Comparison of ENCODE assay signal across 22 mouse cellular contexts in genomic region chr4:81928581-81929244, GRCm38 (mm10).
DNase-seq lines count a peak whose midpoint lies in the region; ATAC-seq and TF ChIP-seq lines count a peak whose summit lies in the region.
"Had no signal": no experiment of that assay in that cellular context is flagged by ENCODE, and none has a peak within 500 bp of the region (broad histone marks: within the 10 kb centered on the region; RNA-seq: fewer than 3 reads in every experiment).

No protein-coding gene starts in this region.

- intact Hi-C loops in gastrocnemius, adult 2 months (cut with DNase I) = no loop called here

- no peak overlapping the region; the same call in 1 of the 2 replicates for H3K4me3 ChIP-seq in gastrocnemius, adult 2 months
- no peak overlapping the region for H3K4me3 ChIP-seq in midbrain, embryonic 10.5 days
- H3K4me3 ChIP-seq in midbrain, postnatal 0 days (ENCODE audit: low read depth, low read length) = no peak overlapping the region
- no peak overlapping the region for H3K4me3 ChIP-seq in myocyte
- H3K4me3 ChIP-seq: embryonic facial prominence, embryonic 13.5 days; forebrain, embryonic 12.5 days; heart, embryonic 13.5 days; left cerebral cortex, adult 2 months; limb, embryonic 10.5 days; neural tube, embryonic 13.5 days had no signal

- TF ChIP-seq POLR2A in myocyte (IDR thresholded peaks at IDR 0.05; ENCODE audit: insufficient read length, low read depth) = no peak

- TF ChIP-seq CTCF in gastrocnemius, adult 2 months (IDR thresholded peaks at IDR 0.05) = no peak
- no peak for TF ChIP-seq CTCF in midbrain, postnatal 0 days (IDR thresholded peaks at IDR 0.05)

- peaks cover 37% of the 10 kb centered on the region for H3K4me1 ChIP-seq in midbrain, embryonic 10.5 days
- no peaks in the 10 kb centered on the region for H3K4me1 ChIP-seq in midbrain, postnatal 0 days (ENCODE audit: insufficient read depth, low read length)
- H3K4me1 ChIP-seq: neural tube, embryonic 13.5 days had no signal

- no peaks in the 10 kb centered on the region for H3K79me2 ChIP-seq in myocyte (ENCODE audit: control insufficient read depth, insufficient read depth)

- H3K36me3 ChIP-seq in midbrain, embryonic 10.5 days = no peaks in the 10 kb centered on the region
- no peaks in the 10 kb centered on the region for H3K36me3 ChIP-seq in midbrain, postnatal 0 days (ENCODE audit: insufficient read depth, low read length)
- H3K36me3 ChIP-seq in myocyte (ENCODE audit: control insufficient read depth, insufficient read depth) = no peaks in the 10 kb centered on the region
- H3K36me3 ChIP-seq: embryonic facial prominence, embryonic 13.5 days; forebrain, embryonic 12.5 days; heart, embryonic 13.5 days; limb, embryonic 10.5 days; neural tube, embryonic 13.5 days had no signal

- no peak overlapping the region for H3K9ac ChIP-seq in midbrain, postnatal 0 days (replicated peaks; ENCODE audit: low read length, poor library complexity, severe bottlenecking)
- H3K9ac ChIP-seq: embryonic facial prominence, embryonic 13.5 days; forebrain, embryonic 12.5 days; heart, embryonic 13.5 days; neural tube, embryonic 13.5 days had no signal

- H3K27ac ChIP-seq in gastrocnemius, adult 2 months = peak overlapping the region; percentile 56; the same call in 1 of the 2 replicates
- peak overlapping the region; percentile 33; the same call in 1 of the 2 replicates for H3K27ac ChIP-seq in midbrain, embryonic 10.5 days (replicated peaks)
- H3K27ac ChIP-seq in midbrain, postnatal 0 days (ENCODE audit: low read depth, low read length) = no peak overlapping the region
- H3K27ac ChIP-seq: embryonic facial prominence, embryonic 13.5 days; forebrain, embryonic 12.5 days; heart, embryonic 13.5 days; hindbrain, postnatal 0 days; left cerebral cortex, adult 2 months; limb, embryonic 10.5 days; macrophage; neural tube, embryonic 13.5 days had no signal

- H3K9me3 ChIP-seq in midbrain, embryonic 10.5 days (replicated peaks) = no peaks in the 10 kb centered on the region
- H3K9me3 ChIP-seq in midbrain, postnatal 0 days (ENCODE audit: low read length) = no peaks in the 10 kb centered on the region
- H3K9me3 ChIP-seq: embryonic facial prominence, embryonic 13.5 days; forebrain, embryonic 12.5 days; heart, embryonic 13.5 days; limb, embryonic 10.5 days; neural tube, embryonic 13.5 days had no signal

- no peaks in the 10 kb centered on the region for H3K27me3 ChIP-seq in midbrain, embryonic 10.5 days (ENCODE audit: low read depth, poor library complexity, severe bottlenecking)
- no peaks in the 10 kb centered on the region for H3K27me3 ChIP-seq in midbrain, postnatal 0 days (ENCODE audit: insufficient read depth, low read length)
- H3K27me3 ChIP-seq in myocyte (ENCODE audit: control insufficient read depth, insufficient read depth, insufficient read length) = no peaks in the 10 kb centered on the region
- H3K27me3 ChIP-seq: embryonic facial prominence, embryonic 13.5 days; forebrain, embryonic 12.5 days; heart, embryonic 13.5 days; neural tube, embryonic 13.5 days had no signal

- no peak overlapping the region for H3K4me2 ChIP-seq in midbrain, postnatal 0 days (ENCODE audit: low read depth, low read length, poor library complexity, severe bottlenecking)
- peak overlapping the region; percentile 31 for H3K4me2 ChIP-seq in myocyte (ENCODE audit: low read depth)
- H3K4me2 ChIP-seq: embryonic facial prominence, embryonic 13.5 days; forebrain, embryonic 12.5 days; heart, embryonic 13.5 days; liver, embryonic 11.5 days; neural tube, embryonic 13.5 days had no signal

- 41% methylated on average over 9 of the region's 9 CpGs for WGBS in midbrain, embryonic 10.5 days
- 17% methylated on average over 9 of the region's 9 CpGs for WGBS in midbrain, postnatal 0 days

- no peak for DNase-seq in gastrocnemius, adult 2 months
- DNase-seq in gastrocnemius, postnatal 4 days (ENCODE audit: low spot score in 2 of 2) = no peak
- DNase-seq in midbrain, embryonic 10.5 days (ENCODE audit: low spot score) = peak; percentile 30
- DNase-seq in midbrain, postnatal 0 days (ENCODE audit: low spot score) = no peak
- DNase-seq in NIH3T3 (ENCODE audit: low read depth) = peak; percentile 51
- no peak for DNase-seq in kidney, adult 8-10 months
- no peak for DNase-seq in retina, postnatal 1 day
- DNase-seq: cerebellum, postnatal 14 days; gastrocnemius, postnatal 14 days; heart, postnatal 36 days; kidney, adult 18-20 months; kidney, postnatal 25 days had no signal

- ATAC-seq in midbrain, postnatal 0 days (ENCODE audit: low FRiP score) = no peak
- ATAC-seq: hindbrain, postnatal 0 days had no signal

- no peak overlapping the region for H3ac ChIP-seq in myocyte (ENCODE audit: control insufficient read depth, insufficient read length)

TF ChIP-seq in myocyte, 11 proteins besides CTCF, POLR2A, EP300 and RAD21:
- TF ChIP-seq SRF (IDR thresholded peaks at IDR 0.05; ENCODE audit: control insufficient read depth, insufficient read length, low read depth) (no peak), TCF12 (IDR thresholded peaks at IDR 0.05; ENCODE audit: insufficient read depth, poor library complexity, severe bottlenecking) (no peak), MYOD1 (IDR thresholded peaks at IDR 0.05; ENCODE audit: control insufficient read depth in 1 of 3, insufficient read length in 2 of 3, low read depth in 2 of 3) (no peak), USF1 (IDR thresholded peaks at IDR 0.05; ENCODE audit: low read depth) (no peak), CEBPB (IDR thresholded peaks at IDR 0.05; ENCODE audit: insufficient read depth, poor library complexity, severe bottlenecking) (no peak), E2F4 (IDR thresholded peaks at IDR 0.05; ENCODE audit: insufficient read depth) (no peak), MYOG (IDR thresholded peaks at IDR 0.05; ENCODE audit: control insufficient read depth in 1 of 3, insufficient read depth in 1 of 3, insufficient read length in 2 of 3, low read depth in 2 of 3) (no peak), POLR2AphosphoS2 (IDR thresholded peaks at IDR 0.05; ENCODE audit: insufficient read length, low read depth) (no peak), REST (IDR thresholded peaks at IDR 0.05; ENCODE audit: insufficient read depth, insufficient read length) (no peak), MAX (IDR thresholded peaks at IDR 0.05; ENCODE audit: low read depth) (no peak), TCF3 (IDR thresholded peaks at IDR 0.05; ENCODE audit: insufficient read length, low read depth) (no peak)

Comparison
In these comparisons a context has a peak if more than half of its experiments do, and no peak if none do; other contexts are left out.
1. DNase-seq: peak in midbrain, embryonic 10.5 days (single experiment) and NIH3T3 (single experiment); none in gastrocnemius, adult 2 months (single experiment), gastrocnemius, postnatal 4 days (0 of 2), midbrain, postnatal 0 days (single experiment), kidney, adult 8-10 months (0 of 2) and retina, postnatal 1 day (single experiment).